Mouse (Mus musculus) left cerebral cortex, adult 8-10 months (tissue): ENCODE results near the gene Il4. TPM values are rescaled to one million over a fixed set of nuclear protein-coding genes. Genes with fewer than 3 reads are reported as not detected.

ENCODE experiments used
- DNase-seq, 2 experiments: peaks; one replicate each; pipeline ENCODE4 v3.0.0; 2022; ENCODE audit warnings: low spot score in 2 of 2
- total RNA-seq, 4 experiments: library from RNA; stranded (reverse); gene quantifications; 2 replicates each; pipeline ENCODE4 v1.2.4; 2022

The Il4 gene
- under 1 TPM in 1 of 4 experiments, not detected in 3; 0.67 TPM for total RNA-seq

DNA sequence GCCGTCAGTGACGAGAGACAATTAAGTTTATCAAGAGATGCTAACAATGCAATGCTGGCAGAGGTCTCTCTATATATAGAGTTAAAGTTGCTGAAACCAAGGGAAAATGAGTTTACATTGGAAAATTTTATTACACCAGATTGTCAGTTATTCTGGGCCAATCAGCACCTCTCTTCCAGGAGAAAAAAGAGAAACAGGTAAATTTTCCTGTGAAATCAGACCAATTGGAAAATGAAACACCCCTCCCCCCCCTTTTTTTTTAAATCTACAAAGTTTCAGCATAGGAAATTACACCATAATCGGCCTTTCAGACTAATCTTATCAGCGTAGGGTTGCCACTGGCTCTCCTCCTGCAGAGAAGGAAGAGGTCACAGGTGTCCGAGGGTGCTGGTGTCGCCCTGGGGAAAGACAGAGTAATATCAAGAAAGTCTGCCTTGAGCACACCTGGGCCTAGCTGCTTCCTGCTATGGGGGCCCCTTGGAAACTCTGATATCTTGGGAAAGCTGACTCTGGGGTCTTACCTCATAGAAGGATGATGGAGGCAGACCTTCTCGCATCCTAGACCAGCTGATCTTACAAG lies at the start of gene Il4:
Gene Il4 (minus strand): TSS at position 51 of the 580 bp plus-strand sequence.
- DNase-seq, result no peak

DNA sequence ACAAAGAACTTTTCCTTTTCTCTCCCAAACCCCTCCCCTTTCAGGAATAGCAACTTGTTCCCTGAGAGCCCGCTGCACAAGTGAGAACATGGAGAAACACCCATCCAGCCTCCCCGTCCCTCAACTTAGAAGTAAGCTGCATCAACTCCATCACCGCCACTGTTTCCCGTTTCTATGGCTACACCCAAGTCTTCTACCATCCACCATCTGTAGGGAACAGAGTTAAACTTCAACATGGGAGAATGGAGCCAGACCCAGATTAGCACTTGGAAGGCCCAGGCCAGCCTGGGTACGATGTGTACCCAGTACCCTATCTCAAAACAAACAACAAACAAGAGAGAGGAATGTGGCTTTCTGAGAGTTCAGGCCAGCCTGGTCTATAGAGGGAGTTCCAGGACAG lies 45.6 kb upstream of the Il4 start:
- DNase-seq, result no peak

- DNase-seq, result peak; percentile 22 to 56
Observed at GRCm38 (mm10) chr11:53662794-53663674, 44.6 kb upstream of the Il4 start.

DNA sequence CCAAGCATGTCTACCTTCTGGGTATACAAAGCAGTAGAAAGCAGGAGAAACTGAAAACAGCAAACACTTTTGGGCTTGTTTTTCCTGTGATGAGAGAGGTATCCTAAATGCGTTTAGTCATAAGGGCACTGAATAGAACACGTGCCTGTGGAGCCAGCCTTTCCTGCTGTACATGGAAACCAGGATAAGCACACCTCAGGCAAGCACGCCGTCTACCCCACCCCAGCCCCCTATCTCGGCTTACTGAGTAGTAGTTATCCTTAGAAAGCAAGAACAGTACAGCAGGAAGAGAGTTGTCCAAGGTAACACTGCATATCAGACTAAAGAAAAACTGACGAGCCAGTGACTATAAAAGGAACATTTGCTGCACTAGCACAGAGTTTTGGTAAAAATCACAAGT lies 39.4 kb upstream of the Il4 start:
- DNase-seq, result no peak

- DNase-seq, result no peak
Observed at GRCm38 (mm10) chr11:53657381-53657780, 38.9 kb upstream of the Il4 start.

- no peak for DNase-seq
Observed at GRCm38 (mm10) chr11:53656558-53657202, 38.2 kb upstream of the Il4 start.

DNA sequence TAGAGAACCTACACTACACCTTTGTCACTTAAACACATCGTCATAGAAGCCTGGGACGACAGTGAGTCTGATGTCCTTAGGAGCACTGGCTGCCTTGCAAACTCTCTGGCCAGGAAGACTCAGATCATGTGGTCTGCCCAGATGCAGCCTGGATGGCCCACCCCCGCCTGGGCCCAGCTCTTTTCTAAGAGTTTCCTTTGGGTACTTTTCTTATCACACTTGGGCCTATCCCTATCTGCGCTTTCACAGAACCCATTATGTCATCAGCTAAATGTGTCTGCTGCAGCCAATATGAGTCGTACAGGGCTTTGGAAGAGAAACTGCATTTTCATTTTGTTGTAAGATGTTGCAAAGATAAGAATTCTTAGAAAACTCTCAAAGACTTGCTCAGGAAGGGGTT lies 36.6 kb upstream of the Il4 start:
- DNase-seq, result no peak

GRCm38 (mm10) chr11:53652427-53652826 lies 34.0 kb upstream of the Il4 start:
- DNase-seq, result no peak

DNA sequence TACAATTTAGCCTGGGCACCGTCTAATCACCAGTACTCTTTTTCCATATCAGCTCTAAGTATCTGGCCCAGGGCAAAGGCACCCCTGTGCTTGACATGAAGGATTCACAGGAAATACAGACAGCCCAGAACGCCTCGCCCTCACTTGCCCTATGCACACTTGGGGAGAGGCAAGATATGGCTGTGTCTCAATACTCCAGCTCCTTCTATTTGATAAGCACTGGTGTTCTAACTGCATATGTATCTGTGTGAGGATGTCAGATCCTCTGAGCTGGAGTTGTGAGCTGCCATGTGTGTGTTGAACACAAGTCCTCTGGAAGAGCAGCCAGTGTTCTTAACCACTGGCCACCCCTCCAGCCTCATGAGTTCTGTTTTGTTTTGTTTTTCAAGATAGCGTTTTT lies 33.0 kb upstream of the Il4 start:
- no peak for DNase-seq

DNA sequence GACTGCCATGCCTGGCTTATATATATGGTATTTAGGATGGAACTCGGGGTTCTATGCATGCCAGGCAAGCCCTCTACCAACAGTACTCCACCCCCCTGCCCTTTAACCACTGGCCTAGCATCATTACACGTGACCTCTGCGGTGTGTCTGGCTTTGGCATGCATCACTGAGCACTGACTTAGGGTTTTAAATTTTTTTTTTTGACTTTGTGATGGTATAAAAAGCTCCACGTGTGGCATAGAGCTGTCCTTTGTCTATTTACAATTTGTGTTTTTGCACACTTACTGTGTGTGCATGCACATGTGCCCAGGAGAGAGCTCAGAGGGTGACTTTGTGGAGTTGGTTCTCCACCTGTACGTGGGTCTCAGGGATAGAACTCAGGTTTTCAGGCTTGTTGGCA lies 25.5 kb upstream of the Il4 start:
- DNase-seq, result no peak

- DNase-seq, result no peak
Observed at GRCm38 (mm10) chr11:53642744-53643279, 24.3 kb upstream of the Il4 start.

DNA sequence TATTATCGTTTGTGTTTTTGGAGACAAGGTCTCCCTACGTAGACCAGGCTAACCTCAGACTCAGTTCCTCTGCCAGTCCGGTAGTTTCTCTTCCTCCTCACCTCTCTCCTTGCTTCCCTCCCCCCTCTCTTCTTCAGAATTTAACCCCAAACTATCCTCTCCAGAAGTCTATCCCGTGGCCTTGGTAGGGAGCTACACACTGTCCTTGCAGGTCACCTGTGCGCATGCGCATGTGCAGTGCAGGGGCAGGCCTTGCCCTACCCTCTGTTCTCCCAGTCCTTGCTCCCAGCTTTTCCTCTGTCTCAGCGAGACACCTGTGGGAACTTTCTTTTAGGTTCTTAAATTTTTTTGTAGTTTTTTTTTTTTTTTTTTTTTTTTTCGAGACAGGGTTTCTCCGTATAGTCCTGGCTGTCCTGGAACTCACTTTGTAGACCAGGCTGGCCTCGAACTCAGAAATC lies 19.4 kb upstream of the Il4 start:
- DNase-seq, result no peak

DNA sequence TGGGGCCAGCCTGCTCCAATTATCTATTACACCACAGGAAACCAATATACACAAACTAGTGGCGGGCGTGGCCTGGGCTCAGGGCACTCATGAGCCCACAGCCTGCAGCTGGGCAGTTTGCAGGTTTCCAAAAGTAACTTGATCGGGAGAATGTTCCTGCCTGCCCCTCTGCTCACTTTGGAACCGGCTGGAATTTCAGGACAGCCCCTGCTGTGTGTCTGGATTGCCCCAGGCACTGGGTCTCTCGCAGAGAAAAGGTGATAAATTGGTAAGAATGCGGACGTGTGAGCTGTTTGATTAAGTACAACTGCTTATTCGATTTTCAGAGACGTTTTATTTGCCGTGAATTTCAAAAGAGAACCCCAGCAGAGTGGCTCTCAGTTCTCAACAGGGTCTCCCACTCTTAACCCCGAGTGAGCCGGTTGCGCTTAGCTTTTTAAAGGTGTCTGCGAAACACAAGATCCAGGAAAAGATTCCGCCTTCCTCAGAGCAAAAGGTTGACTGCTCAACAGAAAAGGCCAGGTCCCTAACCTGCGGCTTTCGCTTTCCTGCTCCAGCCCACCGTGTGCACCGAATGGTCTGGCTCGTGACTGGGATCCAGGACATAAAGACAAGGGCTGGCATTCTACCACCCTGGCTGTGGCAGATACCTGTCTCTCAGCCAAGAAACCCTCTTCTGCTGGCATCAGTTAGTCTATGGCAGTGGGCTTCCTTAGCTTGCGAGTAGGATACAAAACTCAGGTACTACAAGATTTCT lies 18.8 kb upstream of the Il4 start:
- DNase-seq, result no peak

DNA sequence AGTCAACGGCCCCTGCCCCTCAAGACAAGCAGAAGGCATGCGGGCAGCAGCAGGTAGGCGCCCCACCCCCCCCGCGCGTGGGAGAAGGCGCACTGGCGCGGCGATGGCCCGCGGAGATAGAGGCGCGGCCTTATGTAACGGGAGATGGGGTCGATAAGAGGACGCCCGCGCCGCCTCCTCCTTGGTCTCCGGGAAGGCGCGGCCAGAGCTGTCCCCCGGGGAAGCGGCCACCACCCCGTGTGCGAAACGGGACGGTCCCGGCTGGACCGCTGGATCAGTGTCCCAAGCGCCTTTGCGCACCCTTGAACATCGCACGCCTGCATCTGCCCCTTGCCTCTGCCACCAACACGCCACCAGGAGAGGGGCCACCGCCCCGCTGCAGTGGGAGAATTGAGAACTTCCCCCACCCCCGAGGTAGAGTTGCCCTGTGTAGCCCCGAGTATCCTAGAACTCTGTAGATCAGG lies 17.7 kb upstream of the Il4 start:
- peak in 1 of 2 experiments; percentile 22 for DNase-seq

DNA sequence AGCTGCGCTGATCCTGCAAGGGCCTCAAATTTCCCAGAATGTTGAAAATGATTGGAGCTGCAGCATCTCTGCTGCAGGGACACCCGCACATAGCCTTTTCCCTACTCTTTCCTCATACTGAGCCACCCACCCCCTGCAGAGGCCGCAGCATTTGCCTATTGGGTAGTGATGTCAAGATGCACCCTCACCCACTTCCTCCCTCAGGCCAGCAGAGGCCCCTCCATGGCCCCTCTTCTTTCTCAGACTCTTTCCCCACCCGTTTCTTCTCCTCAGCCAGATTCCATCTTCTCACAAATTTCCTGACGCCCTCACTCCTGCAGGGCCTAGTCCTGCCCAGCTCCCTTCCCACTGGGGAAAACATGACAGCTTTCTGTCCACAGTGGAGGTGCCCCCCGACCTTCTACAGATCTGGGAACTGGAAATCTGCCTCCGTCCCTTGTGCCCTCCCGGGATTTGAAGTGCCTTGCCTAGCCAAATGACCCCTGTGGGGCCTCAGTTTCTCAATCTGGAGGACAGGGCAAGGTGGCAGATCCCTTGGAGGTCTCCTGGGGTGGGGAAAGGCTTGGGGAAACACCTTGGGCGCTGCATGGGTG lies 17.2 kb upstream of the Il4 start:
- DNase-seq, result no peak

DNA sequence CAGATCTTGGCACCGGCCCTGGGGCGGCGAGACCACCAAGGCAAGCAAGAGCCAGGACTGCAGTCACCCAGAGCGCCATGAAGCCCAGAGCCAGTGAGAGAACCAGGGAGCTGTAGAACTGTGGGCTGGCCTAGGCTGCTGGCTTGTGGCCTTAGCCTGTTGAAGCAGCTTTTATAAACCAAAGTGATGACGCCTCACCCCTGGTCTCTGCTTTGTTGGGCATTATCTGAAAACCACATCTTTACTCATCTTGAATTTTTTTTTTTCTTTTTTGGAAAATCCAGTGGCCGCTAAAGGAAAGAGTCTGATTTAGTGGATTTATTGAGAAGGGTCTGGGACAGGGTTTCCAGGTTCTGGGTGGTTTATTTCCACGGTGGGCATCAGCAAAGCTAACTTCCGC lies 16.1 kb upstream of the Il4 start, which contains the start of gene Il13:
Gene Il13 (minus strand): TSS at position 147 of the 400 bp plus-strand sequence.
- no peak for DNase-seq

GRCm38 (mm10) chr11:53633644-53634043 lies 15.2 kb upstream of the Il4 start:
- no peak for DNase-seq

DNA sequence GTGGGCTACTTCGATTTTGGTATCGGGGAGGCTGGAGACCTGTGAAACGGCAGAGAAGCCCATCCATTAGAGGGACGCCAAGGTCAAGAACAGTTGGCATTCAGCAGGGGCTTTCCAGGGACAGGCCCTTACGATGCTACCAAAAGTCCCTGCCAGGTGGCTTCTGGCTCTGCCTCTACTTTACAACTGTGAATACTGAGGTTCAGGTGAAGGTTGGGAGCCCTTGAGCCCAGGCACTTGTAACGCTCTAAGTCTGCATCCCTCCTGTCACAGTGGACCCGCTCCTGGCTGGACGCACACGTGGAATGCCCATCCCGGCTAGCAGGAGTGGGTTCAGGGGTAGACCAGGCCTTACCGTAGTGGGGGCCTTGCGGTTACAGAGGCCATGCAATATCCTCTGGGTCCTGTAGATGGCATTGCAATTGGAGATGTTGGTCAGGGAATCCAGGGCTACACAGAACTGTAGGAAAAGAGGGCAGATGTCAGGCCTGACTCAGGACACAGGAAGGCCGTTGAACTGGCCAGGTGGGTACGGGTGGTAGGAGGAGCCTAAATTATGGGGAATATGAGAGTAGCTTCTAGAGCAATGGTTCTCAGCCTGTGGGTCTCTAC lies 13.8 kb upstream of the Il4 start:
- no peak for DNase-seq

GRCm38 (mm10) chr11:53627859-53628258 lies 9.4 kb upstream of the Il4 start:
- peak; percentile 26 to 43 for DNase-seq

- no peak for DNase-seq
Observed at GRCm38 (mm10) chr11:53626802-53627373, 8.4 kb upstream of the Il4 start.
